Mouse (Mus musculus) NIH3T3 (cell line): ENCODE results near the gene Rfx5.

ENCODE experiments used
- DNase-seq: peaks from one replicate; pipeline ENCODE4 v3.0.0-alpha.2; 2012; ENCODE audit warnings: low read depth

Gene Rfx5

DNA sequence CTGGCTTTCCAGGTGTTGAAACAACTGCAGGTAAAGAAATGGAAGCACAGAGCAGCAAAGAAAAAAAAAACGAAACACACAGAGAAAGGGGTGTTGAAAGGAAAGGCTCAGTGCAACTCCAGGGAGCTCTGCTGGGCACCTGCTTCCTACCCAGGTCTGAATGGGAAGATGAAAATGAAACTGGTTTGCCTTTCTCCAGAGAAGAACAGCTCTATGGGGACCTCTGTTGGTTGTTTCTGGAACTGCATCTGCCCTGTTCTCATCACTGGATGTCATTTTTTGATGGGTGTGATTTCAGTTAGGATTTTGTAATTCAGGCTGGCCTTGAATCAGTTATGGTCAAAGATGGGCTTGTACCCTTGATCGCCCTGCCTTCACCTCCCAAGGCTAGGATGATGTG, 43.1 kb downstream of the Rfx5 start:
- peak; percentile 91 for DNase-seq

DNA sequence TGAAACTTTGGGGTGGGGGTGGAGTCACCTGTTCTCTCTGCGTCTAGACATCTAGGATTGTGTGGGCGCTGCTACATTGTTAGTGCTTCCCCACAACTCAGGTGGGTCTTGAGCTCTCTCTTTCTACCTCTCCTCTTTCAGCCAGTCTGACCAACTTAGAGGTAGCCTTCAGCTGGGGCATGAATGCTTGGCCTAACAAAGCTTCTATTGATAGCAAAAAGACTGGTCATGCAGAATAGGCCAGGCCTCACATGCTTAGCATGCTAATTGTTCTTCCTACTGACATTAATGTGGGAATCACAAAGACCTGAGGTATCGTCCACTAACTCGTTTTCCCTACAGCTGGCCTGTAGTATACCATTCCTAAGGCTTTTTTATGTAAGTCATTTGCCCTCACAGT, 48.7 kb downstream of the Rfx5 start:
- no peak for DNase-seq

DNA sequence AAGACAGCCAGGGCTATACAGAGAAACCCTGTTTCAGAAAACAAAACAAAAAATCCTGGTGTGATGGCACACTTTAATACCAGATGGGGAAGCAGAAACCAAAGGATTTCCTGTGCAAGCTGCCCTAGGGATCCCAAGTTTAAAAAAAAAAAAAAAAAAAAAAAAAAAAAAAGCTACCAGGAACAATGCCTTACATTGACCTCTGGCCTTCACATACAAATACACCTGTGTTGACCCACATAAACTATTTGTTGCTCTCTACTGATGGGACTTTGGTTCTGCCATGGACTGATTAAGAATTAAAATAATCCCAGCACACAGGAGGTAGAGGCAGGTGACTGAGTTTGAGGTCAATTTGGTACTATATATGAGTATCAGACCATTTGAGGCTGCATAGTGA, 49.4 kb downstream of the Rfx5 start:
- DNase-seq, result no peak

DNA sequence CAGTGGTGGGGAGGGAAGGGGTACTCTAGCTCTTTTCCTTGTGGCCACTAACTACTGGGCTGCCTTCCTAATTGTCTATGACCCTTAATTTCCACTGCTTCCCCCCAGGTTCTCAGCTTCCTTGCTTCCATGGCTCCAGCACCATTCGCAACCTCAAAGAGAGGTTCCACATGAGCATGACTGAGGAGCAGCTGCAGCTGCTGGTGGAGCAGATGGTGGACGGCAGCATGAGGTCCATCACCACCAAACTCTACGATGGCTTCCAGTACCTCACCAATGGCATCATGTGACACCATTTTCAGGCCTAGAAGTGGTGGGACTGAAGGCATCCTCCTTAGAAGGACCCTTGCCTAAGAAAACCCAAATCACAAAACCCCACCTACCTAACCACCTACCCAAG, 51.8 kb downstream of the Rfx5 start:
- DNase-seq, result no peak

DNA sequence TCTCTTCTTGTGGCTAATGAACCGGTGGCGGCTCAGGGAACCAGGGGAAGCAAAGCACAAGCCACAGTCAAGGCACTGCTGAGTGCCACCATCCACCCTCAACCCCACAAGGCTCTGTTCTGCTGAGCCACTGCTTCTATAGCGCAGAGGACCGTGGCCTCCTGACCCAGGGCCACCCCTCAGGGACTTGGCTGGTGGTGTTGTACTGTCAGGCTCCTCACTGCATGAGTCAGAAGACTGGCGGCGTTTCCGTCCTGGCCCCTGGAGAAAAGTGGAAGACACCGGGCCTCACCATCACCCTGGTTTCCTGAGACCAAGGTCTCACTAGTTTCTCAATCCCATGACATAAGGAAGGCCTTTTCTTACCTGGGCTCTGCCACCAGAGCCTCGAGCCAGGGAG, 53.8 kb downstream of the Rfx5 start:
- DNase-seq, result no peak

DNA sequence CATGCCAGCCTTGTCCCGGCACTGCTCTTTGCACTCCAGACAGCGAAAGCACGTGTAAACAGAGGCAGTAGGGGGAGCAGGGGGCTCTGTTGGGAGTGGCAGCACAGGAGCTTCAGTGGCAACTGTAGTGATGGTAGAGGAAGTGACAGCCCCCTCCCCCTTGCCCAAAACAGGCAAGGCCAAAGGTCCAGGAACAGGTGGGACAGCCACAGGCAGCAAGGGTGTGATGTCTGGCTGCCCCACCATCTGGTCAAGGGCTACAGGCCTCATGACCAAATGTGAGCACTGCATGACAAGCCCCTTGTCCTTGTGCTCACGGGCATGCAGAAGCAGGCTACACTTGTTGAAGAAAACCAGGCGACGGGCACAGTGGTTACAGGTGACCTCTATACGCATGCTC, 56.5 kb downstream of the Rfx5 start:
- DNase-seq, result no peak
